Comparison of ENCODE assay signal across 10 mouse cellular contexts in the genomic region with DNA sequence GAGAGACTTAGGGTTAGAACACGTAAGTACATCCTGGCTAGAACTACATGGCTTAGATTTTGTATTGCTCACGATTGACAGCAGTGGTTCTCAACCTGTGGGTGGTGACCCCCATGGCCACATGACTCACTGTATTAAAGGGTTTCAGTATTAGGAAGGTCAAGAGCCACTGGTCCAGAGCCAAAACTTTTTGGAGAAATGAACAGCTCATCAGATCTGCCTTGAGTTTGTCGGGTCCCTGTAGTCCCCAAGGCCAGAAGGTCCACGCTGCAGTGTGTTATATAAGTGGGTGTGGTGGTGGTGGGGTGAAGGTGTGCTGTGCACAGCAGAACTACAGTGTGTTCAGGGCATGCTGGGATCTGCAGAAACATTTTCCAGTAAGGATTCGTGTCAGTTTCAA.
A peak's percentile ranks its signal among the peaks of the same experiment; 100 is the strongest.
DNase-seq lines count a peak whose midpoint lies in the region; ATAC-seq lines count a peak whose summit lies in the region.
"Had no signal": no experiment of that assay in that cellular context is flagged by ENCODE, and none has a peak within 500 bp of the region (broad histone marks: within the 10 kb centered on the region; RNA-seq: fewer than 3 reads in every experiment).

No protein-coding gene starts in this region.

- no peak for ATAC-seq in lung, embryonic 15.5 days (ENCODE audit: borderline replicate concordance, extremely low read depth, low FRiP score, low TSS enrichment)
- ATAC-seq in stomach, embryonic 15.5 days (ENCODE audit: insufficient read depth, low FRiP score, low read depth) = no peak

- no peaks in the 10 kb centered on the region for H3K27me3 ChIP-seq in lung, embryonic 15.5 days
- no peaks in the 10 kb centered on the region for H3K27me3 ChIP-seq in stomach, embryonic 15.5 days (replicated peaks)

- H3K27ac ChIP-seq in lung, embryonic 15.5 days = peak overlapping the region; percentile 95
- H3K27ac ChIP-seq in stomach, embryonic 15.5 days = peak overlapping the region; percentile 88
- H3K27ac ChIP-seq: liver, embryonic 14.5 days had no signal

- H3K4me2 ChIP-seq in lung, embryonic 15.5 days = peak overlapping the region; percentile 44; the same call in 1 of the 2 replicates
- no peak overlapping the region for H3K4me2 ChIP-seq in stomach, embryonic 15.5 days

- H3K9me3 ChIP-seq in lung, embryonic 15.5 days = no peaks in the 10 kb centered on the region
- H3K9me3 ChIP-seq in stomach, embryonic 15.5 days = no peaks in the 10 kb centered on the region

- 50% methylated on average over 5 of the region's 5 CpGs for WGBS in lung, embryonic 15.5 days
- WGBS in stomach, embryonic 15.5 days = 66% methylated on average over 5 of the region's 5 CpGs

- intact Hi-C loops in heart, postnatal 14 days (cut with DNase I) = loop anchor here (5.0 kb wide), 1 partner anchor 103 kb away; no protein-coding TSS in a partner anchor

- no peak overlapping the region for H3K9ac ChIP-seq in lung, embryonic 15.5 days
- H3K9ac ChIP-seq in stomach, embryonic 15.5 days = no peak overlapping the region
- H3K9ac ChIP-seq: liver, embryonic 14.5 days had no signal

- H3K4me1 ChIP-seq in lung, embryonic 15.5 days = peaks cover 49% of the 10 kb centered on the region
- peaks cover 20% of the 10 kb centered on the region for H3K4me1 ChIP-seq in stomach, embryonic 15.5 days

- H3K4me3 ChIP-seq in lung, embryonic 15.5 days = no peak overlapping the region
- no peak overlapping the region for H3K4me3 ChIP-seq in stomach, embryonic 15.5 days (replicated peaks)

- DNase-seq in heart, adult 11 months = peak; percentile 92
- DNase-seq in heart, postnatal 14 days = no peak
- DNase-seq in lung, postnatal 10 days = no peak
- DNase-seq in cerebellum, adult 8-10 months = peak; percentile 39
- DNase-seq in gastrocnemius, postnatal 10 days = no peak
- DNase-seq in embryo, embryonic 10.5 days (ENCODE audit: low spot score) = no peak
- DNase-seq: kidney, adult 8-10 months had no signal

- H3K36me3 ChIP-seq in lung, embryonic 15.5 days = no peaks in the 10 kb centered on the region
- H3K36me3 ChIP-seq in stomach, embryonic 15.5 days = no peaks in the 10 kb centered on the region

Comparison
In these comparisons a context has a peak if more than half of its experiments do, and no peak if none do; other contexts are left out.
1. DNase-seq: peak in heart, adult 11 months (single experiment) and cerebellum, adult 8-10 months (single experiment); none in heart, postnatal 14 days (0 of 2), lung, postnatal 10 days (single experiment), gastrocnemius, postnatal 10 days (single experiment) and embryo, embryonic 10.5 days (single experiment).